Mouse (Mus musculus) adrenal gland (tissue): ENCODE data around the gene Sema7a.

Experiments
- intact Hi-C: fragments of 180-260 bp; cut with DNase I; formaldehyde crosslinking; loops from one replicate; pipeline ENCODE4 v1.15.1; 2025

The Sema7a gene

DNA sequence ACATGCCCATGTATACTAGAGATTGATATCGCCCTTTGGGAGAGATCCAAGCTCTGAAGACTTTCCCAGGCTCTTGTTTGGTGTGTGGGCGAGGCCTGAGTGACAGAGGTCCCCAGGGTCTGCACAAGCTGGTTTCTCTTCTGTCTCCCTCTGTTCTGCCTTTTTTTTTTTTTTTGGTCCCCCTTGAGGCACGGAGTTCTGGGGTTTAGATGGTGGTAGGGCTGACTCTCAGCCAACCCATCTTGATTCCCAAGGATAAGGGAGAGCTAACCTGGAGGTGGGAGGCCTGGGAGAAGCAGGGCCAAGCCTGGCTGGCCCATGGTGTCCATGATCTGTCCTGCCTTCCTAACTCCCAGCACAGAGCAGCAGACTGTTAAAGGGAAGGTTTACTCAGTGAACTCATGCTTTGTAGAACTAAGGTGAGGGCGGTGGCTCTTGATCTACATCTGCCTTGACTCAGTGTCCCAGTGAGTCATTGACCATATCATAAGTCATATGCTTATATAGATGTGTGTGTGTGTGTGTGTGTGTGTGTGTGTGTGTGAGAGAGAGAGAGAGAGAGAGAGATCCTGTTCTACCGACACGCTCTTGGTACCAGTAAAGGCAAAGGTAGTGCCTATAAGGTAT is 33.6 kb downstream of the Sema7a start:
- intact Hi-C loops: no loop called here

- intact Hi-C loops: no loop called here
Measured at GRCm38 (mm10) chr9:57974221-57974620, 34.3 kb downstream of the Sema7a start.

DNA sequence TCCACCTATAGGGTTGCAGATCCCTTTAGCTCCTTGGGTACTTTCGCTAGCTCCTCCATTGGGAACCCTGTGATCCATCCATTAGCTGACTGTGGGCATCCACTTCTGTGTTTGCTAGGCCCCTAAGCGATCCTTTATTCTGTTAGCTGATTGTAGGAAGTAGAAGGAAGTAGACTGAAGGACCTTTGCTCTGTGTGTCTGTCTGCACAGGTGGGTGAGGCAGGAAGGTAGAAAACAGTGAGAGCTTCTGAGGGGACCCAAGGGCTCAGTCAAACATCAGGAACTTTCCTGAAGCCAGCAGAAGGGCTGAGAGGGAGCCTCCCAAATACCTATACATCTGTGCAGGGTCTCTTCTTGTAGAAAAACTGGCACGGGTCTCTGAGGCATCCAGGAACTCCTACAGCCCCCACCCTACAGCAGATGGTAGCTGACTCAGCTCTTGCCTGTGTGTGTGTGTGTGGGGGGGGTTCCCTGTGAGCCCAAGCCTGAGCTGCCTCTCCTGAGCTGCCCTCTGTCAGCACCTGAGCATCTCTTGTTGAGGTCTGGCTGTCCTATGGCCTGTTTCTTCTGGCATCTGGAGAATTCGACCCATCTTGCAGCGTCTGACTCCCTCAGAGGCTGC is 35.4 kb downstream of the Sema7a start:
- intact Hi-C loops: no loop called here

- intact Hi-C loops: no loop called here
Measured at GRCm38 (mm10) chr9:57978025-57978424, 38.1 kb downstream of the Sema7a start.

DNA sequence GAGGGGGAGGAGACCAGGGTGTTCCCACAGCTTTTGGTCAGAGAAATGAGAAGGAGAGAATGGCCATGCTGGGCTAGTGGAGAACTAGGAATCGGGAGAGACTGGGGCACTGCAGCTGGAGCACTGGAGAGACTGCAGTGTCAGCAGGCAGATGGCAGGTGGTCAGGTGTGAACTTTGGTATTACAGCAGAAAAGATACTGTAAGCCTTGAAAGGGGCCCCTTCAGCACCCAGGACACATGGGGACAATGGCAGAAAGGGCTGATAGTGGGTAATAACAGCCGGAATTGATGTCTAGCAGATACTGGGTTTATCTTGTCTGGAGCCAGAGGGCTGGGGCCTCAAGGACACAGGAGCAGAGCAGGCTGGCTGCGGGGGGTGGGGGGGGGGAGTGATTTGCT is 38.9 kb downstream of the Sema7a start:
- intact Hi-C loops: no loop called here

DNA sequence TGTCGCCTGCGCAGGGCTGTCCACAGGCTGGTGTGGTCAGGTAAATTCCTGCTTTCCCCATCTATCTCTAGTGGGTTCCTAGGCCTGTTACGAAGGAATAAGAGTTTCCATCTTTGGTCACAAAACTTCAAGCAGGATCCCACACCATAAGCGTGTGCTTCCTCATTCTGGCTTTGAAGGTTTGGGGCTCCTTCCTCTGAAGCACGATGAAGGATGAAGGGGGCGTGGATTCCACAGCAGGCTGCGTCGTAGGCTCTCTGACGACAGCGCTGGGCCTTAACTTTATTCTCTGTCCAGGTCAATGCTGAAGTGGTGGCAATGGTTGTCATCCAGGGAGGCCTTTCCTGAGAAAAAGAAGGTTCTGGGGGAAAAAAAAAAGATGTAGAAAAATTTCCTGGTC is 40.7 kb downstream of the Sema7a start:
- intact Hi-C loops: no loop called here

- intact Hi-C loops: no loop called here
Measured at GRCm38 (mm10) chr9:57985304-57985703, 45.4 kb downstream of the Sema7a start.

DNA sequence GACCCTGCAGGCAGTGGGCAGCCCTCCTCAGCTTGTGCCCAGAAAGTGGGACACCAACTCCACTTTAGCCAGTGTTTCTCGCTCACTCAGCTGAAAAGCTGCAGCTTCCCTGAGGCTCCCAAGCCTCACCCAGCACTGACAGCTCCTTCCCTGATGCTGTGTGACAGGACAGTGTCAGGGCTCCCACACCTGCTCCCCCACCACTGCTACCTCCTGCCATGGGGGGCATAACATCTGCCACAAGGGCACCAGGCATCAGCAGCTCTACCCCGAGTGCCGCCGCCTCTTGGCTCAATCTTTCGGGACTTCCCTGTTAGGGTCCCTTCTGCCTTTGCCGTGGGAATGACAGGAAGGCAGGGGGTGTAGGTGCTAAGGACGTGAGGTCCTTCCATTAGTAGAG is 46.4 kb downstream of the Sema7a start:
- intact Hi-C loops: no loop called here

DNA sequence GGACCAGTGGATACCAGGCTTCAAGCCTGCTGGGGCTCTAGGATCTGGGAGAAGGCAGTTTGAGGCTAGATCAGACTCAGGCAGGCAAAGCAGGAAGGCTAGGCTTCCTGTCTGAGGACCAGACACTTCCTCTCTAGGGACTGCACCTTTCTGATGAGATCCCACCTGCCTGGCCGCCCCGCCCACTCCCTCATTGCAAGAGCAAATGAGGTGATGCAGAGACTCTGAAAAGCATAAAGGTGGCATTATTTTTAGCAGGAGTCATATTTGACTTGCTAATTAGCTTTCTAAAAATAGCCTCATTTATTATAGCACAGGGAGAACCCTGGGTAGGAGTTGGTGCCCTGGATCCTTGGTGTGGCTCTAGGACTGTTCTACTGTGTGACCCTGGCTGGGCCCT is 48.2 kb downstream of the Sema7a start:
- intact Hi-C loops: no loop called here

GRCm38 (mm10) chr9:57989309-57989708 is 49.4 kb downstream of the Sema7a start:
- intact Hi-C loops: no loop called here

GRCm38 (mm10) chr9:57990438-57991110 is 50.7 kb downstream of the Sema7a start:
- intact Hi-C loops: loop anchor here (2.0 to 10.0 kb wide), 3 partner anchors 46 to 226 kb away; partner anchors contain the start of gene Clk3

DNA sequence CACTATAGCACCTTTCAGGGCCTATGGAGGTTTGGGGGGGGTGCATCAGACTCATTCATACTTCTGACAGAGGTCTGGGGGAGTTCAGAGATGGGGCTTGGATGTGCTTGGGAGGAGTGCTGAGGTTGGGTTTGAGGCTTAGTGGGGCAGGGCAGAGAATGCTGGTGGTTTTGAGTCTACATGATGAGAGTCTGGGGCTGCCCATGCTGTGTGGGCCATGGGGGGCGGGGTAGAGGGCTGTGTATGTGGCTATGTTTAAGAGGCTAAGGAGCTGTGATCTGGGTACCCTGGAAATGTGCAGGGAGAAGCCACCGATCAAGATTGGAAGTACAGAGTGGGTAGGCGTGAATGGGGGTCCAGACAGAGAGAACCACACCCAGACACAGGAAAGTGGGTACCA is 52.1 kb downstream of the Sema7a start:
- intact Hi-C loops: loop anchor here (10.0 kb wide), 1 partner anchor 227 kb away; the partner anchor contains the start of gene Clk3

- intact Hi-C loops: loop anchor here (10.0 kb wide), 1 partner anchor 228 kb away; the partner anchor contains the start of gene Clk3
Measured at GRCm38 (mm10) chr9:57992781-57993591, 53.1 kb downstream of the Sema7a start.

DNA sequence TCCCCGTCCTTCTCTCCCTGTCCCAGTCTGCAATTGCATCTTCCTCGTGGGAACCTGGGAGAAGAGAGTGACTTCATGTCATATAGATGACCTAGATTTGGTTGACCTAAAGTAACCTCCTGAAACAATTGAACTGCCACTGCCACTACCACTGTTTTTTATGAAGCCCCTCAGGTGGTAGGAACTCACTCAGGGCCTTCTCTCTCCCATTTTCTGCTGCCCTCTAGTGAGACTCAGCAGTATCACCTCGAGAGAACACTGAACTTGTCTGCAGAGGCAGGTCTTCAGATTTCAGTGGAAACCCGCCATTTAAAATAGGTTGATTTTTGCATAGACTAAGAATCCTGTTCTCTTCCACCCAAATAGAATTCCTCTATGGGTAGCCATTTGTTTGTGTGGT is 55.4 kb downstream of the Sema7a start:
- intact Hi-C loops: loop anchor here (10.0 kb wide), 1 partner anchor 230 kb away; the partner anchor contains the start of gene Clk3

GRCm38 (mm10) chr9:57997511-57998031 is 57.7 kb downstream of the Sema7a start:
- intact Hi-C loops: loop anchor here (2.0 to 10.0 kb wide), 2 partner anchors 135 to 233 kb away; partner anchors contain the start of gene Clk3

- intact Hi-C loops: loop anchor here (2.0 to 10.0 kb wide), 2 partner anchors 135 to 233 kb away; partner anchors contain the start of gene Clk3
Measured at GRCm38 (mm10) chr9:57998032-57998659, 58.2 kb downstream of the Sema7a start.

DNA sequence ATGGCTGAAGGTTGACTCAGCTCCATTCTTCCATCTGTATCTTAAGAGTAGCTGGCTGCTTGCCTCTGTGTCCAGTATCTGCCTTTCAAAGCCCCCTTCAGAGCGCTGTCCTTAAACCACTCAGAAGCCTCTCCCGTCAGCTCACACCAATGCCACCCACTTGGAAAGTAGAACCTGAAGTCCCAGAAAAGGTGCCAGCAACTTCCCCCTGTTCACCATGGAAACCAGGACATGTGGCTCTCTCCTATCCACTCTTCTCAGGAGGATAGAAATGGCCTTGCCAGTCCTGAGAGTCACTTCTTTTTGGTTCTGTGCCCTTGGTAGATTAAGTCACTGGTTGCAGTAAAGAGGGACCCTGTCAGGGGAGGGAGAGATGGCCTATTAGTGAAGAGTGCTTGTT is 58.8 kb downstream of the Sema7a start:
- intact Hi-C loops: loop anchor here (2.0 to 10.0 kb wide), 2 partner anchors 136 to 234 kb away; partner anchors contain the start of gene Clk3

- intact Hi-C loops: loop anchor here (2.0 to 10.0 kb wide), 2 partner anchors 137 to 235 kb away; partner anchors contain the start of gene Clk3
Measured at GRCm38 (mm10) chr9:57999676-58000075, 59.8 kb downstream of the Sema7a start.

DNA sequence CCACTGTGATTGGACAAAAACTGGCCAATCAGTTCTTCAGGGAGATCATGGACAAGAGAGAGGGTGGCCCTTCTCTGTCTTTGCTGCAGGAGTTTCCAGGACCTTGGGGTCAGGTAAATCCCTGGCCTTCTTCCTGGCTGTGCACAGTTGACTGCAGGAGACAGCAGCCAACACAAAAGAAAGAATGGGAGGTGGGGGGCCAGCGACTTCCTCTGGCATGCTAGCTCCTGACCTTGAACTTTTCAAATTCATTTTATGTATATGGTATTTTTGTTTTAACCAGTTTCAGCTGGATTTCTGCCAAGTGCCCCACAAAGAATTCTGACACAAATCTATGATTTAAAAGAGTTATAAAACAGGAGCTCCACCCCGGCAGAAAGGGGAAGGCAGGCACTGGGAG is 63.4 kb downstream of the Sema7a start:
- intact Hi-C loops: no loop called here

DNA sequence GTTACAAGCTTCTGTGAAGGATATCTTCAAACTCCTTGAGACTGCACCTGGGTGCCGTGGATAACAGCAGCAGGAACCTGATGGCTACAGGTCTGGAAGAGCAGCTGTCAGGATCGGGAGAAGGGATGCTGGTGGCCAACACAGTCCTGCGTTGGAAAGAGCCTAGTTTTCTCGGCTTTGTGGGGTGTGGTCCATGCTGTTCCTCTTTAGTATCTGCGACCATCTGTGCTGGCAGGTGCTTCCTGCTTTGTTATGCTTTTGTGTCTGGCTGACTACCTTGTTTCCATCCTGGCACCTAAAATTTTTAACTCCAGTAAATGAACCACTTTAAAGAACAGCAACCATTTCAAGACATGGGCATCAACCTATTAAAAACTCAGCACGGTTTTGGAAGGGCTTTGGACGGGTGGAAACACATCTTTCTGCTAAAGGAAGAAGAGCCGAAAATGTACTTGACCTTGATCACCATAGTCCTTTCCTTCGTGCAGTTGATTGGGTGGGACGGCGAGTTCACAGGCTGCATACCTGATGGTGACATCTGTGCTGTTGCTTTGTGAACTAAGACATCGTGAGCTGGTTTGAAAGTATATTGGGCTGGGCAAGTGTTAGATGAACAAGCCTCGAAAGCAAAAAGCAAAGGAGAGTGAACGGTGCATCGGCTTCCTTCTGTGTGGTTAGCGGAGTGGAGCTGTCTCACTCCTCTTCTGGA is 66.0 kb downstream of the Sema7a start, which contains the start of gene Cyp11a1:
Cyp11a1 (plus strand) TSS at position 659 of the 709 bp plus-strand sequence.
- intact Hi-C loops: no loop called here
